31 mouse cellular contexts compared by ENCODE assay signal in the genomic region with DNA sequence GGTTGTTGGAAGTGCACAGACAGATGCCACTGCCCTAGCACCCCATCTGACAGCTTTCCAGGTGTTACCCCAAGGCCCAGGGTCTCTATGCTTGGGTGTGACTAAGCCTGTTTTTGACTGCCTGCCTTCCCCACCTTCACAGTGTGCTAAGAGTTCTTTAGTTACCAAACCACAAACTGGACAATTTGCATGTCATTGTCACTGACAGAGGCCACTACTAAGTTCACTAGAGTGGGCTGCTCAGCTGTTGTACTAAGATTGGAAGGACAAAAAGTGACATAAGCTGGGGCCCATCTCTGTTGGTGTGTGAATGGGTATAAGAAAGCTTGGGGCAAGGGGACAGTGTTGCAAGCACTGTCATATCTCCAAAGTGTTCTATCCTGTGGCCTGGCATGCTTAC.
A peak's percentile ranks its signal among the peaks of the same experiment; 100 is the strongest.
DNase-seq lines count a peak whose midpoint lies in the region; ATAC-seq and TF ChIP-seq lines count a peak whose summit lies in the region.
"Had no signal": no experiment of that assay in that cellular context is flagged by ENCODE, and none has a peak within 500 bp of the region (broad histone marks: within the 10 kb centered on the region; RNA-seq: fewer than 3 reads in every experiment).

No protein-coding gene starts in this region.

- H3K9ac ChIP-seq in liver, embryonic 12.5 days: no peak overlapping the region
- no peak overlapping the region for H3K9ac ChIP-seq in CH12.LX (ENCODE audit: insufficient read depth, low read depth)
- H3K9ac ChIP-seq in liver, embryonic 15.5 days: no peak overlapping the region
- H3K9ac ChIP-seq in lung, postnatal 0 days (replicated peaks; ENCODE audit: low read depth): no peak overlapping the region
- H3K9ac ChIP-seq: embryonic facial prominence, embryonic 12.5 days; kidney, embryonic 15.5 days; limb, embryonic 13.5 days; midbrain, embryonic 15.5 days; neural tube, embryonic 12.5 days had no signal

- DNase-seq in liver (no peak), CH12.LX (ENCODE audit: extremely low read depth) (no peak)
- DNase-seq in layer of hippocampus, postnatal 10 days (ENCODE audit: low spot score in 2 of 2): no peak
- DNase-seq in adrenal gland, postnatal 36 days: no peak
- DNase-seq in lung, postnatal 0 days (ENCODE audit: low spot score): no peak
- DNase-seq: adrenal gland, adult 2 months; cerebellum, adult 11-12 months; cerebellum, adult 9-11 months; embryo, embryonic 11 days; heart, postnatal 14 days; kidney, adult 18-20 months; kidney, postnatal 25 days; lung, adult 18-20 months; lung, postnatal 10 days; right cerebral cortex, adult 18-20 months; right cerebral cortex, postnatal 4 days; thymus, postnatal 25 days had no signal

- in situ Hi-C loops in CH12.LX (cut with MboI; ENCODE audit: low pct_ligation_motif_present, low pct_unique_long_range_greater_than_20kb, low sequenced_read_pairs): no loop called here

- H3K27ac ChIP-seq in liver, embryonic 12.5 days: no peak overlapping the region
- no peak overlapping the region for H3K27ac ChIP-seq in CH12.LX (ENCODE audit: insufficient read depth, low read depth)
- no peak overlapping the region; the same call in 1 of the 2 replicates for H3K27ac ChIP-seq in liver, embryonic 15.5 days (replicated peaks)
- no peak overlapping the region for H3K27ac ChIP-seq in lung, postnatal 0 days (ENCODE audit: low read length)
- H3K27ac ChIP-seq: embryonic facial prominence, embryonic 12.5 days; hindbrain, embryonic 10.5 days; kidney, embryonic 15.5 days; left cerebral cortex, adult 2 months; limb, embryonic 13.5 days; macrophage; midbrain, embryonic 10.5 days; midbrain, embryonic 15.5 days; neural tube, embryonic 12.5 days had no signal

- ATAC-seq in liver, embryonic 12.5 days: no peak
- no peak for ATAC-seq in liver, embryonic 15.5 days (ENCODE audit: insufficient read depth)
- 0 out of 2 replicates have a peak, but pooled peaks have one; percentile 11 for ATAC-seq in monocyte, adult 5-6 weeks (replicated peaks; ENCODE audit: insufficient number of reproducible peaks, low FRiP score, low TSS enrichment, poor library complexity, severe bottlenecking)
- ATAC-seq in lung, postnatal 0 days: no peak
- ATAC-seq: forebrain, embryonic 16.5 days; hindbrain, embryonic 16.5 days; midbrain, embryonic 15.5 days had no signal

- TF ChIP-seq CTCF in CH12.LX (conservative IDR thresholded peaks at IDR 0.05 in 1 of 2, IDR thresholded peaks at IDR 0.05 in 1 of 2; ENCODE audit: low read depth in 2 of 2, low read length in 2 of 2): no peak
- no peak for TF ChIP-seq CTCF in lung, postnatal 0 days (IDR thresholded peaks at IDR 0.05)

- no peak; the same call in none of the 2 replicates for TF ChIP-seq EP300 in CH12.LX (IDR thresholded peaks at IDR 0.05; ENCODE audit: low read length)
- no peak for TF ChIP-seq EP300 in lung, postnatal 0 days (IDR thresholded peaks at IDR 0.05)

- H3K9me3 ChIP-seq in liver, embryonic 12.5 days (replicated peaks): no peaks in the 10 kb centered on the region
- H3K9me3 ChIP-seq in CH12.LX (replicated peaks; ENCODE audit: low read length): peaks cover 2% of the 10 kb centered on the region
- H3K9me3 ChIP-seq in liver, embryonic 15.5 days (replicated peaks): no peaks in the 10 kb centered on the region
- no peaks in the 10 kb centered on the region for H3K9me3 ChIP-seq in lung, postnatal 0 days (ENCODE audit: low read length)
- H3K9me3 ChIP-seq: hindbrain, embryonic 10.5 days; kidney, embryonic 15.5 days; limb, embryonic 13.5 days; midbrain, embryonic 10.5 days; midbrain, embryonic 15.5 days; neural tube, embryonic 12.5 days had no signal

- no peak overlapping the region for H3K4me3 ChIP-seq in liver, embryonic 12.5 days
- H3K4me3 ChIP-seq in CH12.LX (replicated peaks in 1 of 3; ENCODE audit: low read depth in 2 of 3, low read length in 2 of 3, poor library complexity in 1 of 3): no peak overlapping the region
- peak overlapping the region; percentile 26 for H3K4me3 ChIP-seq in liver, embryonic 15.5 days (replicated peaks)
- no peak overlapping the region for H3K4me3 ChIP-seq in lung, postnatal 0 days (ENCODE audit: low read depth, low read length)
- H3K4me3 ChIP-seq: embryonic facial prominence, embryonic 12.5 days; hindbrain, embryonic 10.5 days; kidney, embryonic 15.5 days; left cerebral cortex, adult 2 months; limb, embryonic 13.5 days; midbrain, embryonic 10.5 days; midbrain, embryonic 15.5 days; neural tube, embryonic 12.5 days had no signal

- no peaks in the 10 kb centered on the region for H3K79me2 ChIP-seq in CH12.LX (replicated peaks; ENCODE audit: control insufficient read depth, extremely low read depth, insufficient read depth, poor library complexity, severe bottlenecking)

- peaks cover 51% of the 10 kb centered on the region for H3K36me3 ChIP-seq in liver, embryonic 12.5 days
- H3K36me3 ChIP-seq in CH12.LX (replicated peaks in 1 of 2; ENCODE audit: control insufficient read depth in 1 of 2, insufficient read depth in 1 of 2, low read length in 1 of 2): peaks cover 23 to 58% of the 10 kb centered on the region in 2 experiments
- peaks cover 34% of the 10 kb centered on the region; the same call in 1 of the 2 replicates for H3K36me3 ChIP-seq in liver, embryonic 15.5 days (replicated peaks)
- peaks cover 22% of the 10 kb centered on the region for H3K36me3 ChIP-seq in lung, postnatal 0 days (ENCODE audit: insufficient read depth, low read length)
- H3K36me3 ChIP-seq: hindbrain, embryonic 10.5 days; midbrain, embryonic 10.5 days; midbrain, embryonic 15.5 days; neural tube, embryonic 12.5 days had no signal

- dilution Hi-C loops in CH12.LX (cut with MboI; ENCODE audit: extremely low pct_ligation_motif_present, extremely low pct_unique_long_range_greater_than_20kb, low sequenced_read_pairs): no loop called here

- no peaks in the 10 kb centered on the region for H3K27me3 ChIP-seq in liver, embryonic 12.5 days (replicated peaks)
- no peaks in the 10 kb centered on the region for H3K27me3 ChIP-seq in CH12.LX (replicated peaks)
- H3K27me3 ChIP-seq in liver, embryonic 15.5 days: no peaks in the 10 kb centered on the region
- no peaks in the 10 kb centered on the region for H3K27me3 ChIP-seq in lung, postnatal 0 days (replicated peaks; ENCODE audit: insufficient read depth, low read length)
- H3K27me3 ChIP-seq: embryonic facial prominence, embryonic 12.5 days; kidney, embryonic 15.5 days; limb, embryonic 13.5 days; midbrain, embryonic 15.5 days; neural tube, embryonic 12.5 days had no signal

- no peak for TF ChIP-seq RAD21 in CH12.LX (IDR thresholded peaks at IDR 0.05; ENCODE audit: low read depth, low read length)

- TF ChIP-seq POLR2A in CH12.LX (IDR thresholded peaks at IDR 0.05; ENCODE audit: low read depth, low read length): no peak

- H3K4me1 ChIP-seq in liver, embryonic 12.5 days: peaks cover 28% of the 10 kb centered on the region
- H3K4me1 ChIP-seq in CH12.LX (ENCODE audit: control insufficient read depth in 1 of 2, insufficient read depth in 2 of 2): peaks cover 34 to 64% of the 10 kb centered on the region in 2 experiments
- no peaks in the 10 kb centered on the region; the same call in 1 of the 2 replicates for H3K4me1 ChIP-seq in liver, embryonic 15.5 days (replicated peaks)
- no peaks in the 10 kb centered on the region; the same call in 1 of the 2 replicates for H3K4me1 ChIP-seq in lung, postnatal 0 days (ENCODE audit: insufficient read depth, low read depth, low read length)
- H3K4me1 ChIP-seq: embryonic facial prominence, embryonic 12.5 days; hindbrain, embryonic 10.5 days; kidney, embryonic 15.5 days; limb, embryonic 13.5 days; midbrain, embryonic 10.5 days; midbrain, embryonic 15.5 days; neural tube, embryonic 12.5 days had no signal

- peak overlapping the region; percentile 2; the same call in 1 of the 2 replicates for H3K4me2 ChIP-seq in liver, embryonic 12.5 days
- peak overlapping the region; percentile 13 for H3K4me2 ChIP-seq in CH12.LX (ENCODE audit: insufficient read depth, low read depth, poor library complexity, severe bottlenecking)
- peak overlapping the region; percentile 18; the same call in 1 of the 2 replicates for H3K4me2 ChIP-seq in liver, embryonic 15.5 days
- no peak overlapping the region for H3K4me2 ChIP-seq in lung, postnatal 0 days (replicated peaks; ENCODE audit: low read depth, low read length)
- H3K4me2 ChIP-seq: embryonic facial prominence, embryonic 12.5 days; kidney, embryonic 15.5 days; limb, embryonic 13.5 days; midbrain, embryonic 15.5 days; neural tube, embryonic 12.5 days had no signal

TF ChIP-seq in CH12.LX, 34 proteins besides CTCF, POLR2A, EP300 and RAD21:
- TF ChIP-seq GABPA (IDR thresholded peaks at IDR 0.05; ENCODE audit: insufficient replicate concordance, low read depth, low read length) (no peak), CHD1 (IDR thresholded peaks at IDR 0.05; ENCODE audit: low read depth, low read length) (no peak), MEF2A (IDR thresholded peaks at IDR 0.05; ENCODE audit: borderline replicate concordance, low read depth, low read length) (peak; percentile 52; the same call in 1 of the 2 replicates), UBTF (IDR thresholded peaks at IDR 0.05; ENCODE audit: low read depth, low read length) (no peak), BHLHE40 (IDR thresholded peaks at IDR 0.05; ENCODE audit: low read depth, low read length) (peak; percentile 62), MAZ (IDR thresholded peaks at IDR 0.05; ENCODE audit: low read depth, low read length) (no peak), TCF12 (IDR thresholded peaks at IDR 0.05; ENCODE audit: low read depth, low read length) (0 out of 2 replicates have a peak, but pooled peaks have one; percentile 16), ETS1 (conservative IDR thresholded peaks at IDR 0.05; ENCODE audit: low read depth, low read length) (peak; percentile 86), IRF4 (IDR thresholded peaks at IDR 0.05; ENCODE audit: low read depth, low read length) (0 out of 2 replicates have a peak, but pooled peaks have one; percentile 7)
